Mouse (Mus musculus): ENCODE measurements around the gene Mrpl21. TPM values are rescaled to one million over a fixed set of nuclear protein-coding genes. Genes with fewer than 3 reads are reported as not detected.

Mrpl21 gene
- polyA plus RNA-seq (2016; fragmentation: Nextera tagmentation; extraction: Ambion mirVana) = 95.7 and 99.8 TPM in 2 replicates

GRCm38 (mm10) chr19:3282572-3283467, at the start of gene Mrpl21, which contains the start of gene Ighmbp2:
Gene Mrpl21 (plus strand): TSS chr19:3282901.
Gene Ighmbp2 (minus strand): TSS chr19:3283017.
- Histone ChIP-seq H3K4me1 (peaks cover 26% of the 10 kb centered on the region), H3K27me3 (replicated peaks) (no peaks in the 10 kb centered on the region), H3K9ac (peak within 1 kb of the TSS; percentile 84), H3K36me3 (peaks cover 62% of the 10 kb centered on the region), H3K27ac (peak within 1 kb of the TSS; percentile 75; the same call in 1 of the 2 replicates), H3K4me2 (peak within 1 kb of the TSS; percentile 85), H3K4me3 (peak within 1 kb of the TSS; percentile 90), H3K9me3 (replicated peaks) (no peaks in the 10 kb centered on the region)
- ATAC-seq = peak; percentile 86
- WGBS (ENCODE audit: insufficient replicate concordance) = under 1% methylated on average over 49 of the region's 49 CpGs

GRCm38 (mm10) chr19:3260016-3260415, 22.7 kb upstream of the Mrpl21 start:
- Histone ChIP-seq H3K27ac (no peak overlapping the region), H3K27me3 (replicated peaks) (no peaks in the 10 kb centered on the region), H3K4me2 (no peak overlapping the region), H3K4me3 (no peak overlapping the region), H3K9ac (no peak overlapping the region), H3K9me3 (replicated peaks) (no peaks in the 10 kb centered on the region), H3K4me1 (no peaks in the 10 kb centered on the region), H3K36me3 (peaks cover 51% of the 10 kb centered on the region)
- WGBS (ENCODE audit: insufficient replicate concordance) = 84% methylated on average over 8 of the region's 8 CpGs
- ATAC-seq = no peak

GRCm38 (mm10) chr19:3260591-3260990, 22.1 kb upstream of the Mrpl21 start:
- Histone ChIP-seq H3K27me3 (replicated peaks) (no peaks in the 10 kb centered on the region), H3K4me3 (no peak overlapping the region), H3K36me3 (peaks cover 57% of the 10 kb centered on the region), H3K4me1 (no peaks in the 10 kb centered on the region), H3K27ac (no peak overlapping the region), H3K4me2 (no peak overlapping the region), H3K9me3 (replicated peaks) (no peaks in the 10 kb centered on the region), H3K9ac (no peak overlapping the region)
- no peak for ATAC-seq
- 70% methylated on average over 3 of the region's 3 CpGs for WGBS (ENCODE audit: insufficient replicate concordance)

GRCm38 (mm10) chr19:3261336-3261735, 21.4 kb upstream of the Mrpl21 start:
- H3K27me3 ChIP-seq (replicated peaks) = no peaks in the 10 kb centered on the region
- H3K9me3 ChIP-seq (replicated peaks) = no peaks in the 10 kb centered on the region
- no peak overlapping the region for H3K4me2 ChIP-seq
- no peak overlapping the region for H3K4me3 ChIP-seq
- H3K36me3 ChIP-seq = peaks cover 65% of the 10 kb centered on the region
- H3K9ac ChIP-seq = no peak overlapping the region
- 77% methylated on average over 7 of the region's 7 CpGs for WGBS (ENCODE audit: insufficient replicate concordance)
- 0 out of 2 replicates have a peak, but pooled peaks have one; percentile 13 for ATAC-seq
- no peaks in the 10 kb centered on the region for H3K4me1 ChIP-seq
- H3K27ac ChIP-seq = no peak overlapping the region

- ATAC-seq = no peak
- Histone ChIP-seq H3K4me1 (no peaks in the 10 kb centered on the region), H3K27ac (no peak overlapping the region), H3K9ac (no peak overlapping the region), H3K4me2 (no peak overlapping the region), H3K27me3 (replicated peaks) (no peaks in the 10 kb centered on the region), H3K9me3 (replicated peaks) (no peaks in the 10 kb centered on the region), H3K36me3 (peaks cover 71% of the 10 kb centered on the region), H3K4me3 (no peak overlapping the region)
- WGBS (ENCODE audit: insufficient replicate concordance) = 76% methylated on average over 12 of the region's 12 CpGs
Measured at GRCm38 (mm10) chr19:3261764-3262525, 20.8 kb upstream of the Mrpl21 start.

- Histone ChIP-seq H3K4me3 (no peak overlapping the region), H3K27me3 (replicated peaks) (no peaks in the 10 kb centered on the region), H3K4me1 (no peaks in the 10 kb centered on the region), H3K27ac (no peak overlapping the region), H3K4me2 (no peak overlapping the region), H3K36me3 (peaks cover 95% of the 10 kb centered on the region), H3K9ac (no peak overlapping the region), H3K9me3 (replicated peaks) (no peaks in the 10 kb centered on the region)
- 83% methylated on average over 6 of the region's 6 CpGs for WGBS (ENCODE audit: insufficient replicate concordance)
- ATAC-seq = no peak
Measured at GRCm38 (mm10) chr19:3264348-3264747, 18.4 kb upstream of the Mrpl21 start.

DNA sequence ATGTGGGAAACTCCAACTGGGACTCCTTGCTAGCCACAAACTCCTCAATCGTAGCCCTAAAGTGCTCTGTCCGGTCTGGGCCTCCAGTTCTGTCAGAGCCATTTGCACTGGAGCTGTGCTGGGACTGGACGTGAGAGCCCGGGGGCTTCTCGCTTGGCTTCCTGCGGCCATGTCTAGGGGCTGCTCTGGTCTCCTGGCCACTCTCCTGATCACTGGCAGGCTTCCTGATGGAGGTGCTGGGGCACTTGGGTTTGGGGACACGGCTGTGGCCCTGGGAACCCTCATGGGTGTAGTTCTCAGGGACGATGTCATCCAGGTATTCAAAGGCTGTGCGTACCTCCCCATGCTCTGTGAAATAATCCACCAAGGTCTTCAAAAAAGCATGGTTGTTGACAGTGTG, 17.5 kb upstream of the Mrpl21 start:
- H3K4me3 ChIP-seq = no peak overlapping the region
- no peak for ATAC-seq
- no peak overlapping the region for H3K4me2 ChIP-seq
- H3K27ac ChIP-seq = no peak overlapping the region
- H3K27me3 ChIP-seq (replicated peaks) = no peaks in the 10 kb centered on the region
- H3K9me3 ChIP-seq (replicated peaks) = no peaks in the 10 kb centered on the region
- peaks cover 96% of the 10 kb centered on the region for H3K36me3 ChIP-seq
- no peak overlapping the region for H3K9ac ChIP-seq
- 85% methylated on average over 9 of the region's 9 CpGs for WGBS (ENCODE audit: insufficient replicate concordance)
- H3K4me1 ChIP-seq = no peaks in the 10 kb centered on the region

GRCm38 (mm10) chr19:3266136-3266535, 16.6 kb upstream of the Mrpl21 start:
- no peak overlapping the region for H3K27ac ChIP-seq
- H3K4me2 ChIP-seq = no peak overlapping the region
- H3K4me3 ChIP-seq = no peak overlapping the region
- peaks cover 96% of the 10 kb centered on the region for H3K36me3 ChIP-seq
- no peaks in the 10 kb centered on the region for H3K4me1 ChIP-seq
- ATAC-seq = no peak
- H3K27me3 ChIP-seq (replicated peaks) = no peaks in the 10 kb centered on the region
- no peaks in the 10 kb centered on the region for H3K9me3 ChIP-seq (replicated peaks)
- WGBS (ENCODE audit: insufficient replicate concordance) = 62% methylated on average over 5 of the region's 5 CpGs
- H3K9ac ChIP-seq = no peak overlapping the region

- 84% methylated on average over 4 of the region's 4 CpGs for WGBS (ENCODE audit: insufficient replicate concordance)
- Histone ChIP-seq H3K27ac (no peak overlapping the region), H3K9me3 (replicated peaks) (no peaks in the 10 kb centered on the region), H3K36me3 (peaks cover 96% of the 10 kb centered on the region), H3K4me1 (no peaks in the 10 kb centered on the region), H3K27me3 (replicated peaks) (no peaks in the 10 kb centered on the region), H3K4me2 (no peak overlapping the region), H3K9ac (no peak overlapping the region), H3K4me3 (no peak overlapping the region)
- no peak for ATAC-seq
Measured at GRCm38 (mm10) chr19:3266676-3267075, 16.0 kb upstream of the Mrpl21 start.

DNA sequence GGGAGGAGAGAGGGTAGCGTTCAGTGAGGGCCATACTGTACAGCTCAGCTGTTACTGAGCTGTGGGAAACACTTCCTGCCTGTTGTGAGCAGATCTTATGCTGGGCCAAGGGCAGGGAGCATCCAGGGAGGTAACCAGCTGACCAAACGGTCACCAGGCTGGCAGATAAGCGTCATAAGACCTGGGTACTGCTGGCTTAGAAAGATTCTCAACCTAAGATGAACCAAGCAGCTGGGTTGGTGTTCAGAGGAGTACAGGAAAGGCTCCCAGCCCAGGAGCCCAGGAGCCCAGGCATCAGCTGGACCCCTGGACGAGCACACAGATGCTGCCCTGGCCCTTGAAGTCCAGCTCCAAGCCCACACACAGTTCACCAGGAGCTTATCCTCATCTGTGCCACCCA, 15.4 kb upstream of the Mrpl21 start:
- peaks cover 96% of the 10 kb centered on the region for H3K36me3 ChIP-seq
- no peaks in the 10 kb centered on the region for H3K9me3 ChIP-seq (replicated peaks)
- WGBS (ENCODE audit: insufficient replicate concordance) = 85% methylated on average over 4 of the region's 4 CpGs
- ATAC-seq = no peak
- no peak overlapping the region for H3K9ac ChIP-seq
- H3K27me3 ChIP-seq (replicated peaks) = no peaks in the 10 kb centered on the region
- no peaks in the 10 kb centered on the region for H3K4me1 ChIP-seq
- H3K4me2 ChIP-seq = no peak overlapping the region
- H3K27ac ChIP-seq = no peak overlapping the region
- no peak overlapping the region for H3K4me3 ChIP-seq

GRCm38 (mm10) chr19:3268218-3268980, 14.3 kb upstream of the Mrpl21 start:
- Histone ChIP-seq H3K27me3 (replicated peaks) (no peaks in the 10 kb centered on the region), H3K27ac (no peak overlapping the region), H3K4me3 (no peak overlapping the region), H3K36me3 (peaks cover 100% of the 10 kb centered on the region), H3K4me2 (no peak overlapping the region), H3K4me1 (no peaks in the 10 kb centered on the region), H3K9me3 (replicated peaks) (no peaks in the 10 kb centered on the region), H3K9ac (no peak overlapping the region)
- WGBS (ENCODE audit: insufficient replicate concordance) = 81% methylated on average over 17 of the region's 17 CpGs
- ATAC-seq = no peak
